Mouse (Mus musculus) forebrain, embryonic 12.5 days (tissue): ENCODE data around the gene Eif5a. TPM values are rescaled to one million over a fixed set of nuclear protein-coding genes. Genes with fewer than 3 reads are reported as not detected.

Experiments
- ATAC-seq: fragments of 200-750 bp; cut with Nextera tagmentation; 2 replicates; pipeline ENCODE4 v1.8.0; 2017; ENCODE audit warnings: moderate TSS enrichment; ENCODE audit not compliant: low FRiP score
- H3K27ac ChIP-seq: fragments of 300-500 bp; sonication (generic); 2 replicates; pipeline ENCODE4 v1.5.1; 2016; ENCODE audit warnings: mild to moderate bottlenecking
- H3K27me3 ChIP-seq: fragments of 300-500 bp; sonication (generic); 2 replicates; pipeline ENCODE4 v1.6.1; 2016; ENCODE audit warnings: mild to moderate bottlenecking
- H3K36me3 ChIP-seq: fragments of 300-500 bp; sonication (generic); replicated peaks from 2 replicates; pipeline ENCODE4 v1.6.1; 2016; ENCODE audit warnings: mild to moderate bottlenecking
- H3K4me1 ChIP-seq: fragments of 300-500 bp; sonication (generic); 2 replicates; pipeline ENCODE4 v1.6.1; 2016
- H3K4me2 ChIP-seq: fragments of 300-500 bp; sonication (generic); 2 replicates; pipeline ENCODE4 v1.6.1; 2016; ENCODE audit warnings: mild to moderate bottlenecking, moderate library complexity
- H3K4me3 ChIP-seq: fragments of 300-500 bp; sonication (generic); replicated peaks from 2 replicates; pipeline ENCODE4 v1.5.1; 2016; ENCODE audit warnings: mild to moderate bottlenecking
- H3K9ac ChIP-seq: fragments of 300-500 bp; sonication (generic); 2 replicates; pipeline ENCODE4 v1.6.1; 2016; ENCODE audit warnings: mild to moderate bottlenecking
- H3K9me3 ChIP-seq: fragments of 300-500 bp; sonication (generic); 2 replicates; pipeline ENCODE4 v1.6.1; 2016
- WGBS: fragments of 180-500 bp; shearing (Covaris S2); methylation state at CpG from one replicate; pipeline ENCODE4 v1.1.7; 2016; 5-methylcytosine and 5-hydroxymethylcytosine counted together
- polyA plus RNA-seq: library from polyadenylated mRNA; unstranded; fragments of >200 nt; fragmentation: Nextera tagmentation; extraction: Ambion mirVana; gene quantifications from 2 replicates; pipeline ENCODE4 v1.2.1, GENCODE M21; 2016

The Eif5a gene
- polyA plus RNA-seq, 1 experiment from 2014 or later, result 1,678 TPM

- H3K4me2 ChIP-seq, result no peak overlapping the region
- peaks cover 99% of the 10 kb centered on the region for H3K36me3 ChIP-seq
- H3K9me3 ChIP-seq, result no peaks in the 10 kb centered on the region
- H3K4me1 ChIP-seq, result peaks cover 11% of the 10 kb centered on the region
- no peaks in the 10 kb centered on the region for H3K27me3 ChIP-seq
- 94% methylated on average over 11 of the region's 11 CpGs for WGBS
- ATAC-seq, result no peak
- H3K4me3 ChIP-seq, result no peak overlapping the region
- H3K9ac ChIP-seq, result no peak overlapping the region
- H3K27ac ChIP-seq, result no peak overlapping the region
These were observed 13.1 kb downstream of the Eif5a start for GRCm38 (mm10) chr11:69908645-69909044.

GRCm38 (mm10) chr11:69904311-69904710, 17.4 kb downstream of the Eif5a start:
- no peak overlapping the region for H3K9ac ChIP-seq
- WGBS, result 97% methylated on average over 9 of the region's 9 CpGs
- H3K4me3 ChIP-seq, result 0 out of 2 replicates have a peak overlapping the region, but pooled peaks have one; percentile 1
- no peak for ATAC-seq
- no peak overlapping the region for H3K4me2 ChIP-seq
- peaks cover 65% of the 10 kb centered on the region for H3K36me3 ChIP-seq
- peaks cover 23% of the 10 kb centered on the region for H3K4me1 ChIP-seq
- H3K27me3 ChIP-seq, result no peaks in the 10 kb centered on the region
- no peaks in the 10 kb centered on the region for H3K9me3 ChIP-seq
- no peak overlapping the region for H3K27ac ChIP-seq

DNA sequence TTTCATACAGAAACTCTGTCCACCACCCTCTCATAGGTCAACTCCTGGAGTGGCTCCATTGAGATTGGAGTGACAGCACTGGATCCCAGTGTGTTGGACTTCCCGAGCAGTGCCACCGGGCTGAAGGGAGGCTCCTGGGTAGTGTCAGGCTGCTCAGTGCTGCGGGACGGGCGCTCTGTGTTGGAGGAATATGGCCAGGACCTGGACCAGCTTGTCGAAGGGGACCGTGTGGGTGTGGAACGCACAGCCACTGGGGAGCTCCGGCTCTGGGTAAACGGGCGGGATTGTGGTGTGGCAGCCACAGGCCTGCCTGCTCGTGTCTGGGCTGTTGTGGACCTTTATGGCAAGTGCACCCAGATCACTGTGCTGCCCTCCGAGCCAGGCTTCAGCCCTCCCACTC, 18.8 kb downstream of the Eif5a start:
- Histone ChIP-seq H3K4me2 (peak overlapping the region; percentile 93), H3K27me3 (no peaks in the 10 kb centered on the region), H3K4me1 (peaks cover 36% of the 10 kb centered on the region), H3K9me3 (no peaks in the 10 kb centered on the region), H3K4me3 (peak overlapping the region; percentile 96), H3K27ac (no peak overlapping the region), H3K36me3 (peaks cover 51% of the 10 kb centered on the region), H3K9ac (peak overlapping the region; percentile 94)
- no peak for ATAC-seq
- 85% methylated on average over 13 of the region's 13 CpGs for WGBS

DNA sequence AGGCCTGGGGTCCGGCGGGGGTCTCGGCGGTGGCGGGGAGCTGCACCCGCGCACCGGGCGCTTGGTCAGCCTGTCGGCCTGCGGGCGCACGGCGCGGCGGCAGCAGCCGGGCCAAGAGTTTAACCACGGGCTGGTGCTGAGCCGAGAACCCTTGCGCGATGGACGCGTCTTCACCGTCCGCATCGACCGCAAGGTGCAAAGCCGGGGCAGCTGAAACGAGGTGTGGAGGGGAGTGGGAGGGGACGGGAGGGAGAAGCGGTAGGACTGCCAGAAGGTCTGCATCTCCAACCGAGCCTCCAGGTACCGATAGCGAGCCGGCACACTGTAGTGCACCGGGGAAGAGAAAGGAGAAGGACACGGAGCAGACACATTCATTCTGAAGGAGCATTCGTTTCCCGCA, 19.8 kb downstream of the Eif5a start:
- Histone ChIP-seq H3K27ac (peak overlapping the region; percentile 98), H3K4me2 (peak overlapping the region; percentile 93), H3K9me3 (no peaks in the 10 kb centered on the region), H3K4me3 (peak overlapping the region; percentile 96), H3K4me1 (peaks cover 37% of the 10 kb centered on the region), H3K27me3 (no peaks in the 10 kb centered on the region), H3K9ac (peak overlapping the region; percentile 94), H3K36me3 (peaks cover 46% of the 10 kb centered on the region)
- under 1% methylated on average over 30 of the region's 39 CpGs for WGBS
- ATAC-seq, result 0 out of 2 replicates have a peak, but pooled peaks have one; percentile 5

GRCm38 (mm10) chr11:69901406-69901846, 20.3 kb downstream of the Eif5a start:
- ATAC-seq, result peak; percentile 81
- H3K9me3 ChIP-seq, result no peaks in the 10 kb centered on the region
- H3K27ac ChIP-seq, result peak overlapping the region; percentile 98
- H3K4me3 ChIP-seq, result peak overlapping the region; percentile 96
- H3K36me3 ChIP-seq, result peaks cover 40% of the 10 kb centered on the region
- H3K4me1 ChIP-seq, result peaks cover 37% of the 10 kb centered on the region
- WGBS, result 0% methylated on average over 42 of the region's 42 CpGs
- H3K27me3 ChIP-seq, result no peaks in the 10 kb centered on the region
- H3K4me2 ChIP-seq, result peak overlapping the region; percentile 93
- H3K9ac ChIP-seq, result peak overlapping the region; percentile 94

- WGBS, result under 1% methylated on average over 38 of the region's 38 CpGs
- peaks cover 37% of the 10 kb centered on the region for H3K4me1 ChIP-seq
- ATAC-seq, result peak; percentile 94
- no peaks in the 10 kb centered on the region for H3K27me3 ChIP-seq
- H3K9me3 ChIP-seq, result no peaks in the 10 kb centered on the region
- peak within 1 kb of the TSS; percentile 96 for H3K4me3 ChIP-seq
- peaks cover 33% of the 10 kb centered on the region for H3K36me3 ChIP-seq
- peak within 1 kb of the TSS; percentile 94 for H3K9ac ChIP-seq
- peak within 1 kb of the TSS; percentile 98 for H3K27ac ChIP-seq
- H3K4me2 ChIP-seq, result peak within 1 kb of the TSS; percentile 93
These were observed 21.0 kb downstream of the Eif5a start, which contains the start of the genes 2810408A11Rik and Neurl4 for GRCm38 (mm10) chr11:69900471-69901405. 2810408A11Rik (minus strand) TSS chr11:69900987. Neurl4 (plus strand) TSS chr11:69901072.

DNA sequence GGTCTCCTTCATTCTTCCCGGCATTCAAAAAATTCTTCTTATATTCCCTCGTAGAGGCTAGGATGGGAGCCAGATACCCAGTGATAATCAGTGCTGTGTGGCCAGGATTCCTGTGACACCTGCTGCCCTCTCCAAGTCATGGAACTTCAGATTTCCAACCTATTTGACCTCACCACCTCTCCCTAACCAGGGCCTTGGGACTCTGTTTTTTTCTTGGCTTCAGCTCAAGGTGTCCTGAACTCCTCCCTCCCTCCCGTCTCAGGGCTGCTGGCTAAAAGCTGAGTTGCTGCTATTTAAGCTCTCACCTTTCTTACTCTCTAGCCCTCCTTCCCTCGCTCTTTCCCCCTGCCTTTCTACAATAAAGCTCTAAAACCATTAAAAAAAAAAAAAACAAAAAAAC, 21.9 kb downstream of the Eif5a start:
- Histone ChIP-seq H3K27ac (no peak overlapping the region), H3K36me3 (peaks cover 25% of the 10 kb centered on the region), H3K27me3 (no peaks in the 10 kb centered on the region), H3K4me3 (peak overlapping the region; percentile 96), H3K4me2 (peak overlapping the region; percentile 93), H3K9me3 (no peaks in the 10 kb centered on the region), H3K9ac (peak overlapping the region; percentile 94), H3K4me1 (peaks cover 37% of the 10 kb centered on the region)
- WGBS, result 25% methylated on average over 4 of the region's 4 CpGs
- ATAC-seq, result no peak

GRCm38 (mm10) chr11:69895291-69895690, 26.5 kb downstream of the Eif5a start, which contains the start of gene Acap1:
Acap1 (minus strand) TSS chr11:69895539.
- H3K27ac ChIP-seq, result no peak within 1 kb of the TSS
- no peaks in the 10 kb centered on the region for H3K9me3 ChIP-seq
- H3K4me1 ChIP-seq, result peaks cover 20% of the 10 kb centered on the region
- no peak for ATAC-seq
- no peak within 1 kb of the TSS for H3K4me2 ChIP-seq
- peaks cover 4% of the 10 kb centered on the region; the same call in 1 of the 2 replicates for H3K36me3 ChIP-seq
- H3K4me3 ChIP-seq, result no peak within 1 kb of the TSS
- no peak within 1 kb of the TSS for H3K9ac ChIP-seq
- 74% methylated on average over 4 of the region's 4 CpGs for WGBS
- no peaks in the 10 kb centered on the region for H3K27me3 ChIP-seq

DNA sequence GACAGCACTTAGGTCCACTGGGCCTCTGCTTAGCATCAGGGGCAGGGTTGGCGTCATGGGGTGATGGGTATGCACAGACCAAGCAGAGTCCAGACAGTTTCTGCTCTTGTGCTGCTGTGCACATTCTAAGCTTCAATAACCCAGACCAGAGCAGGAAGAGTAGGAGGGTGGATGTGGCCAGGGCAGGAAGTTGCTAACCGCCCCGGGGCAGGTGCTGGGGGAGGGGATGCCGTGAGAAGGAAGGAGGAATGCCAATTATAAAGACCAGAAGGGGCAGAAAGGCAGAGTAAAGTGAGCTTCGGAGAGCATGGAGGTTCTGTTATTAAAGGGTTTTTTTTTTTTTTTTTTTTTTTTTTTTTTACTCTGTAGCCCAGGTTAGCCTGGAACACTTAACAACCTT, 27.1 kb downstream of the Eif5a start:
- H3K9me3 ChIP-seq, result no peaks in the 10 kb centered on the region
- no peaks in the 10 kb centered on the region for H3K27me3 ChIP-seq
- no peak for ATAC-seq
- 86% methylated on average over 5 of the region's 5 CpGs for WGBS
- peaks cover 17% of the 10 kb centered on the region for H3K4me1 ChIP-seq
- no peak overlapping the region for H3K27ac ChIP-seq
- no peak overlapping the region for H3K4me3 ChIP-seq
- H3K36me3 ChIP-seq, result peaks cover 4% of the 10 kb centered on the region; the same call in 1 of the 2 replicates
- H3K4me2 ChIP-seq, result no peak overlapping the region
- H3K9ac ChIP-seq, result no peak overlapping the region

- Histone ChIP-seq H3K4me2 (no peak overlapping the region), H3K9me3 (no peaks in the 10 kb centered on the region), H3K36me3 (no peaks in the 10 kb centered on the region), H3K4me1 (no peaks in the 10 kb centered on the region), H3K27ac (no peak overlapping the region), H3K9ac (no peak overlapping the region), H3K4me3 (no peak overlapping the region), H3K27me3 (no peaks in the 10 kb centered on the region)
- ATAC-seq, result no peak
- 79% methylated on average over 4 of the region's 4 CpGs for WGBS
These were observed 30.3 kb downstream of the Eif5a start for GRCm38 (mm10) chr11:69891482-69891881.

- Histone ChIP-seq H3K9ac (no peak overlapping the region), H3K4me1 (no peaks in the 10 kb centered on the region), H3K36me3 (no peaks in the 10 kb centered on the region), H3K4me2 (no peak overlapping the region), H3K4me3 (no peak overlapping the region), H3K9me3 (no peaks in the 10 kb centered on the region), H3K27me3 (peaks cover 4% of the 10 kb centered on the region), H3K27ac (no peak overlapping the region)
- no peak for ATAC-seq
- 82% methylated on average over 8 of the region's 8 CpGs for WGBS
These were observed 34.7 kb downstream of the Eif5a start for GRCm38 (mm10) chr11:69886907-69887635.

DNA sequence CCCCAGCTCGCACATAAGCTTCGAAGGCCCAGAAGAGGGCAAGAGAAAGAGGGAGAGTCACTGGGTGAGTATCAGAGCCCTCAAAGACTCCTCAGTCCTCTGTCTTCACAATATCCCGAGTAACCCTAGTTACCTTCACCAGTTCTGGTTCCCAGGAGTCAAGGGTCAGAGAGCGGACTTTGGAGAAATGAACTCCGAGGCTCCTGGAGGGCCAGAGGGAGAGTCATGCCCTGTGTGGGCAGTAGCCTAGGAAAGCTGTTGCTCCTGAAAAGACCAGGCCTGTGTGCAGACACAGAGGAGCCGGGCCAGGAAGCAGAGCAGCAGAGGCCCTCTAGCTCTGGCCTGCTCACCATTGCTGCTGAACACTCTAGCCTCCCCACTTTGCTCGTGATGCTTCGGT, 37.1 kb downstream of the Eif5a start:
- Histone ChIP-seq H3K27ac (no peak overlapping the region), H3K4me1 (peaks cover 23% of the 10 kb centered on the region), H3K4me2 (no peak overlapping the region), H3K9me3 (no peaks in the 10 kb centered on the region), H3K36me3 (no peaks in the 10 kb centered on the region), H3K27me3 (peaks cover 26% of the 10 kb centered on the region), H3K4me3 (no peak overlapping the region), H3K9ac (no peak overlapping the region)
- 83% methylated on average over 8 of the region's 8 CpGs for WGBS
- no peak for ATAC-seq
